ENCODE assay signal across 24 mouse cellular contexts in the genomic region with DNA sequence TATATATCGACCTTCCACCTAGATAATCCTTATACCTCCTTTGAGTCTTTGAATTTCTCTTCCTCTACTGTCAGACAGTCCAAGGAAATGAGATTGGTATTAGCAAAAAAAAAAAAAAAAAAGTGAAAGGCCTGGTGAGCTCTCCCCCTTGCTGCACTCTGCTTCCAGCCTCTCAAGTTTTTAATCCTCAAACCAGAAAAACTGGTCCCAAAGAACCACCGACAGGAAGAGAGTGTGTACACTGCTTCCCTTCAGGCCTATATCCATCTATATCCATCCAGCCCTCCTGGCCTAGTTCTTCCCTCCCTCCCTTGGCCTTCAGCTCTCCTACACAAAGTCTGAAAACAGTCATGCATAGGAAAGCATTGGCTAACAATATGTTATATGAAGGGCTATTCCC. TPM values are rescaled to one million over a fixed set of nuclear protein-coding genes. Genes with fewer than 3 reads are reported as not detected.
DNase-seq lines count a peak whose midpoint lies in the region; ATAC-seq and TF ChIP-seq lines count a peak whose summit lies in the region.
"Had no signal": no experiment of that assay in that cellular context is flagged by ENCODE, and none has a peak within 500 bp of the region (broad histone marks: within the 10 kb centered on the region; RNA-seq: fewer than 3 reads in every experiment).

No protein-coding gene starts in this region.

- no peak overlapping the region for H3K27ac ChIP-seq in intestine, embryonic 15.5 days
- H3K27ac ChIP-seq in intestine, embryonic 16.5 days (ENCODE audit: low read length), result no peak overlapping the region
- no peak overlapping the region for H3K27ac ChIP-seq in lung, embryonic 15.5 days
- H3K27ac ChIP-seq in stomach, embryonic 16.5 days (ENCODE audit: low read length), result no peak overlapping the region; the same call in 1 of the 2 replicates
- no peak overlapping the region for H3K27ac ChIP-seq in stomach, postnatal 0 days (replicated peaks)
- H3K27ac ChIP-seq: embryonic facial prominence, embryonic 12.5 days; embryonic facial prominence, embryonic 15.5 days; forebrain, embryonic 13.5 days; forebrain, embryonic 15.5 days had no signal

- DNase-seq in lung, postnatal 25 days (ENCODE audit: low spot score), result no peak
- no peak for DNase-seq in stomach, postnatal 0 days (ENCODE audit: low spot score)
- DNase-seq in gastrocnemius, postnatal 25 days, result no peak
- DNase-seq: adrenal gland, adult 2 months; adrenal gland, postnatal 10 days; adrenal gland, postnatal 25 days; cerebellum, adult 11 months; cerebellum, adult 18-20 months; cerebellum, adult 8-10 months; cerebellum, adult 9-11 months; cerebellum, postnatal 14 days; cerebellum, postnatal 36 days; embryo, embryonic 11 days; forebrain, postnatal 0 days had no signal

- no peak for TF ChIP-seq EP300 in stomach, postnatal 0 days (optimal IDR thresholded peaks at IDR 0.05)

- ATAC-seq in intestine, embryonic 15.5 days, result peak; percentile 42; the same call in 1 of the 2 replicates
- no peak for ATAC-seq in intestine, embryonic 16.5 days
- peak; percentile 52; the same call in 1 of the 2 replicates for ATAC-seq in lung, embryonic 15.5 days (ENCODE audit: borderline replicate concordance, extremely low read depth, low FRiP score, low TSS enrichment)
- ATAC-seq in stomach, embryonic 16.5 days (ENCODE audit: insufficient read depth, low FRiP score), result peak; percentile 44; the same call in 1 of the 2 replicates
- no peak for ATAC-seq in stomach, postnatal 0 days (ENCODE audit: low FRiP score, low TSS enrichment)
- ATAC-seq: forebrain, embryonic 13.5 days; forebrain, embryonic 15.5 days; forebrain, postnatal 0 days had no signal

- no peaks in the 10 kb centered on the region for H3K36me3 ChIP-seq in intestine, embryonic 15.5 days
- no peaks in the 10 kb centered on the region for H3K36me3 ChIP-seq in intestine, embryonic 16.5 days (ENCODE audit: control insufficient read depth, insufficient read depth, low read length)
- H3K36me3 ChIP-seq in lung, embryonic 15.5 days, result no peaks in the 10 kb centered on the region
- no peaks in the 10 kb centered on the region for H3K36me3 ChIP-seq in stomach, embryonic 16.5 days (ENCODE audit: control insufficient read depth, insufficient read depth, low read length)
- H3K36me3 ChIP-seq in stomach, postnatal 0 days (ENCODE audit: control insufficient read depth, insufficient read depth, low read length), result no peaks in the 10 kb centered on the region
- H3K36me3 ChIP-seq: embryonic facial prominence, embryonic 12.5 days; embryonic facial prominence, embryonic 15.5 days; forebrain, embryonic 15.5 days had no signal

- TF ChIP-seq CTCF in stomach, postnatal 0 days (IDR thresholded peaks at IDR 0.05; ENCODE audit: low read depth), result no peak

- H3K9me3 ChIP-seq in intestine, embryonic 15.5 days, result no peaks in the 10 kb centered on the region
- no peaks in the 10 kb centered on the region for H3K9me3 ChIP-seq in intestine, embryonic 16.5 days (ENCODE audit: control insufficient read depth, low read length)
- H3K9me3 ChIP-seq in lung, embryonic 15.5 days, result no peaks in the 10 kb centered on the region
- H3K9me3 ChIP-seq in stomach, embryonic 16.5 days (replicated peaks; ENCODE audit: control insufficient read depth, low read length), result no peaks in the 10 kb centered on the region
- H3K9me3 ChIP-seq in stomach, postnatal 0 days (ENCODE audit: control insufficient read depth, low read length), result no peaks in the 10 kb centered on the region
- H3K9me3 ChIP-seq: embryonic facial prominence, embryonic 12.5 days; embryonic facial prominence, embryonic 15.5 days; forebrain, embryonic 13.5 days; forebrain, embryonic 15.5 days had no signal

- WGBS in intestine, embryonic 15.5 days, result 39% methylated on average over 2 of the region's 2 CpGs
- WGBS in intestine, embryonic 16.5 days, result 35% methylated on average over 2 of the region's 2 CpGs
- 20% methylated on average over 2 of the region's 2 CpGs for WGBS in lung, embryonic 15.5 days
- WGBS in stomach, embryonic 16.5 days, result 47% methylated on average over 2 of the region's 2 CpGs
- 23% methylated on average over 2 of the region's 2 CpGs for WGBS in stomach, postnatal 0 days

- no peak overlapping the region for H3K4me3 ChIP-seq in intestine, embryonic 15.5 days (replicated peaks)
- H3K4me3 ChIP-seq in intestine, embryonic 16.5 days (ENCODE audit: low read length), result no peak overlapping the region
- H3K4me3 ChIP-seq in lung, embryonic 15.5 days, result no peak overlapping the region
- no peak overlapping the region for H3K4me3 ChIP-seq in stomach, embryonic 16.5 days (replicated peaks; ENCODE audit: low read length)
- no peak overlapping the region for H3K4me3 ChIP-seq in stomach, postnatal 0 days (ENCODE audit: low read depth, low read length)
- H3K4me3 ChIP-seq: embryonic facial prominence, embryonic 12.5 days; embryonic facial prominence, embryonic 15.5 days; erythroblast, embryonic 14.5 days; forebrain, embryonic 13.5 days; forebrain, embryonic 15.5 days had no signal

- H3K4me2 ChIP-seq in intestine, embryonic 15.5 days (replicated peaks), result no peak overlapping the region
- no peak overlapping the region for H3K4me2 ChIP-seq in intestine, embryonic 16.5 days (ENCODE audit: low read depth, low read length)
- no peak overlapping the region for H3K4me2 ChIP-seq in lung, embryonic 15.5 days
- H3K4me2 ChIP-seq in stomach, embryonic 16.5 days (ENCODE audit: low read depth, low read length), result no peak overlapping the region
- H3K4me2 ChIP-seq in stomach, postnatal 0 days (replicated peaks; ENCODE audit: low read depth), result no peak overlapping the region
- H3K4me2 ChIP-seq: embryonic facial prominence, embryonic 12.5 days; embryonic facial prominence, embryonic 15.5 days; forebrain, embryonic 13.5 days; forebrain, embryonic 15.5 days had no signal

- no peaks in the 10 kb centered on the region for H3K4me1 ChIP-seq in intestine, embryonic 15.5 days (replicated peaks)
- no peaks in the 10 kb centered on the region for H3K4me1 ChIP-seq in intestine, embryonic 16.5 days (ENCODE audit: control insufficient read depth, insufficient read depth, low read length)
- no peaks in the 10 kb centered on the region for H3K4me1 ChIP-seq in lung, embryonic 15.5 days
- no peaks in the 10 kb centered on the region for H3K4me1 ChIP-seq in stomach, embryonic 16.5 days (ENCODE audit: control insufficient read depth, insufficient read depth, low read length)
- H3K4me1 ChIP-seq in stomach, postnatal 0 days (replicated peaks; ENCODE audit: control insufficient read depth, insufficient read depth), result no peaks in the 10 kb centered on the region
- H3K4me1 ChIP-seq: embryonic facial prominence, embryonic 12.5 days; embryonic facial prominence, embryonic 15.5 days; forebrain, embryonic 13.5 days; forebrain, embryonic 15.5 days had no signal

- H3K9ac ChIP-seq in intestine, embryonic 15.5 days, result no peak overlapping the region
- H3K9ac ChIP-seq in intestine, embryonic 16.5 days (ENCODE audit: low read depth, low read length), result no peak overlapping the region
- H3K9ac ChIP-seq in lung, embryonic 15.5 days, result no peak overlapping the region
- no peak overlapping the region for H3K9ac ChIP-seq in stomach, embryonic 16.5 days (ENCODE audit: low read length)
- no peak overlapping the region for H3K9ac ChIP-seq in stomach, postnatal 0 days (ENCODE audit: low read length)
- H3K9ac ChIP-seq: embryonic facial prominence, embryonic 12.5 days; embryonic facial prominence, embryonic 15.5 days; forebrain, embryonic 13.5 days; forebrain, embryonic 15.5 days; forebrain, postnatal 0 days had no signal

- no peaks in the 10 kb centered on the region for H3K27me3 ChIP-seq in intestine, embryonic 15.5 days (replicated peaks)
- H3K27me3 ChIP-seq in intestine, embryonic 16.5 days (replicated peaks; ENCODE audit: control insufficient read depth, insufficient read depth, low read length), result no peaks in the 10 kb centered on the region
- no peaks in the 10 kb centered on the region for H3K27me3 ChIP-seq in lung, embryonic 15.5 days
- H3K27me3 ChIP-seq in stomach, embryonic 16.5 days (ENCODE audit: control insufficient read depth, insufficient read depth, low read length), result no peaks in the 10 kb centered on the region
- no peaks in the 10 kb centered on the region for H3K27me3 ChIP-seq in stomach, postnatal 0 days (ENCODE audit: control insufficient read depth, insufficient read depth, low read length)
- H3K27me3 ChIP-seq: embryonic facial prominence, embryonic 12.5 days; embryonic facial prominence, embryonic 15.5 days; forebrain, embryonic 13.5 days; forebrain, embryonic 15.5 days had no signal

RNA-seq across cellular contexts. Expression of gene Tmem255a, which starts 29.5 kb away (rescaled TPM):
- polyA plus RNA-seq in intestine, embryonic 15.5 days (2015; fragmentation: Nextera tagmentation; extraction: Ambion mirVana), result 25.5 and 30.6 TPM in 2 replicates
- 27.1 and 27.9 TPM in 2 replicates for polyA plus RNA-seq in intestine, embryonic 16.5 days (2015; fragmentation: Nextera tagmentation; extraction: Ambion mirVana)
- polyA plus RNA-seq in lung, embryonic 15.5 days (2015; fragmentation: Nextera tagmentation; extraction: Ambion mirVana), result 19.5 and 20.8 TPM in 2 replicates
- polyA plus RNA-seq in stomach, embryonic 16.5 days (2015; fragmentation: Nextera tagmentation; extraction: Ambion mirVana), result 37.9 and 38.6 TPM in 2 replicates
- 9.4 and 10.2 TPM in 2 replicates for polyA plus RNA-seq in stomach, postnatal 0 days (2015; fragmentation: Nextera tagmentation; extraction: Ambion mirVana)
- under 1 TPM; 0.49 to 0.75 TPM for total RNA-seq in gastrocnemius, postnatal 25 days (2021)
- total RNA-seq: common myeloid progenitor, adult 5-6 weeks had no signal
- polyA plus RNA-seq: erythroblast, embryonic 14.5 days had no signal

RNA-seq across cellular contexts. Expression of gene Zbtb33, which starts 33.2 kb away (rescaled TPM):
- 3.6 and 3.8 TPM in 2 replicates for polyA plus RNA-seq in intestine, embryonic 15.5 days (2015; fragmentation: Nextera tagmentation; extraction: Ambion mirVana)
- 2.7 and 3.1 TPM in 2 replicates for polyA plus RNA-seq in intestine, embryonic 16.5 days (2015; fragmentation: Nextera tagmentation; extraction: Ambion mirVana)
- polyA plus RNA-seq in lung, embryonic 15.5 days (2015; fragmentation: Nextera tagmentation; extraction: Ambion mirVana), result 3.7 and 3.9 TPM in 2 replicates
- polyA plus RNA-seq in stomach, embryonic 16.5 days (2015; fragmentation: Nextera tagmentation; extraction: Ambion mirVana), result 2.8 and 2.9 TPM in 2 replicates
- polyA plus RNA-seq in stomach, postnatal 0 days (2015; fragmentation: Nextera tagmentation; extraction: Ambion mirVana), result 1.7 and 2.0 TPM in 2 replicates
- 1 to 10 TPM; 6.1 to 6.2 TPM for total RNA-seq in gastrocnemius, postnatal 25 days (2021)

Comparison
In these comparisons a context has a peak if more than half of its experiments do, and no peak if none do; other contexts are left out.
1. ATAC-seq: peak in intestine, embryonic 15.5 days (single experiment), lung, embryonic 15.5 days (single experiment) and stomach, embryonic 16.5 days (single experiment); none in intestine, embryonic 16.5 days (single experiment) and stomach, postnatal 0 days (single experiment).